Mouse (Mus musculus) myocyte (in vitro differentiated cells): ENCODE data around the gene Ctdnep1.

ENCODE experiments used
- CEBPB ChIP-seq: IDR thresholded peaks from 2 replicates; pipeline ENCODE4 v1.6.1; 2011; ENCODE audit warnings: mild to moderate bottlenecking, moderate library complexity; ENCODE audit not compliant: poor library complexity, insufficient read depth, severe bottlenecking
- POLR2A ChIP-seq: IDR thresholded peaks from one replicate; pipeline ENCODE4 v1.6.1; 2011; ENCODE audit warnings: low read depth, mild to moderate bottlenecking, control low read depth, moderate library complexity; ENCODE audit not compliant: insufficient read length

DNA sequence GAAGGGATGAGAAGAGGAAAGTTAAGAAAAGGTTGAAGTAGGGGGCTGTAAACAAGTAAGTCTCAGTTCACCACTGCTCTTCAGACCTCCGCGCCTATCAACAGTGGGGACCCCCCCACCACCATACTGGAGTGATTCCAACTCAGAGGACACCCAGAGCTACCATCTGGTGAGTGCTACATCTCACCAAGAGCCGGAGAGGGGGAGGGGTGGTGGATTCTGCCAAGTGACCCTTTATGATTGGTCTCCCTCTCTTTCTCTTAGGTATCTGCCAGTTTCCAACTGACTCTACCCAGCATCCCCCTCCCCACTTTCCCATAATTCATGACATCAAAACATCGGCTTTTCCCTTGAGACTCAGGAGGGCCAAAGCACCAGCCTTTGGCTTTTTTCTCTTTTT is 40.0 kb upstream of the Ctdnep1 start:
- TF ChIP-seq POLR2A (no peak), CEBPB (no peak)
